Mouse (Mus musculus) C2C12 (cell line): Measurements from ENCODE around the gene Rsph6a. TPM values are rescaled to one million over a fixed set of nuclear protein-coding genes. Genes with fewer than 3 reads are reported as not detected.

ENCODE experiments used
- H3K27me3 ChIP-seq: one replicate; pipeline ENCODE4 v1.6.1; 2011; ENCODE audit not compliant: control insufficient read depth, insufficient read depth, insufficient read length
- H3K36me3 ChIP-seq: one replicate; pipeline ENCODE4 v1.6.1; 2011; ENCODE audit not compliant: control insufficient read depth, insufficient read depth
- H3K4me3 ChIP-seq: one replicate; pipeline ENCODE4 v1.5.1; 2011; ENCODE audit warnings: mild to moderate bottlenecking, control low read depth; ENCODE audit not compliant: poor library complexity, insufficient read depth, severe bottlenecking
- H3K79me2 ChIP-seq: one replicate; pipeline ENCODE4 v1.6.1; 2011; ENCODE audit not compliant: control insufficient read depth, insufficient read depth
- H3K79me3 ChIP-seq: one replicate; pipeline ENCODE4 v1.6.1; 2011; ENCODE audit warnings: low read depth, control low read depth
- H3ac ChIP-seq: one replicate; pipeline ENCODE3; 2011; ENCODE audit warnings: low read depth; ENCODE audit not compliant: control insufficient read depth, insufficient read length
- CEBPB ChIP-seq: IDR thresholded peaks from one replicate; pipeline ENCODE4 v1.6.1; 2011; ENCODE audit warnings: low read depth, mild to moderate bottlenecking, control low read depth, moderate library complexity
- CTCF ChIP-seq: IDR thresholded peaks from one replicate; pipeline ENCODE4 v1.5.1; 2011; ENCODE audit not compliant: control insufficient read depth, insufficient read depth, insufficient read length
- FOSL1 ChIP-seq: IDR thresholded peaks from one replicate; pipeline ENCODE4 v1.8.0; 2011; ENCODE audit warnings: mild to moderate bottlenecking, low read length; ENCODE audit not compliant: poor library complexity, insufficient read depth, severe bottlenecking
- MAX ChIP-seq: IDR thresholded peaks from one replicate; pipeline ENCODE4 v1.6.1; 2011; ENCODE audit warnings: mild to moderate bottlenecking, control low read depth
- MYOD1 ChIP-seq: IDR thresholded peaks from one replicate; pipeline ENCODE4 v1.6.1; 2011; ENCODE audit warnings: low read depth; ENCODE audit not compliant: control insufficient read depth, insufficient read length
- MYOG ChIP-seq: IDR thresholded peaks from one replicate; pipeline ENCODE4 v1.6.1; 2011; ENCODE audit not compliant: control insufficient read depth, insufficient read length; ENCODE audit errors: extremely low read depth
- USF1 ChIP-seq: IDR thresholded peaks from one replicate; pipeline ENCODE4 v1.6.1; 2011; ENCODE audit warnings: low read depth, mild to moderate bottlenecking, control low read depth, moderate library complexity
- polyA plus RNA-seq: library from polyadenylated mRNA; unstranded; fragments of >200 nt; fragmentation: generic; extraction: Trizol; gene quantifications from one replicate; pipeline ENCODE4 v1.2.1, GENCODE M21; 2012; ENCODE audit warnings: missing spikeins

Gene Rsph6a
- polyA plus RNA-seq, 1 experiment: 0.09 TPM

DNA sequence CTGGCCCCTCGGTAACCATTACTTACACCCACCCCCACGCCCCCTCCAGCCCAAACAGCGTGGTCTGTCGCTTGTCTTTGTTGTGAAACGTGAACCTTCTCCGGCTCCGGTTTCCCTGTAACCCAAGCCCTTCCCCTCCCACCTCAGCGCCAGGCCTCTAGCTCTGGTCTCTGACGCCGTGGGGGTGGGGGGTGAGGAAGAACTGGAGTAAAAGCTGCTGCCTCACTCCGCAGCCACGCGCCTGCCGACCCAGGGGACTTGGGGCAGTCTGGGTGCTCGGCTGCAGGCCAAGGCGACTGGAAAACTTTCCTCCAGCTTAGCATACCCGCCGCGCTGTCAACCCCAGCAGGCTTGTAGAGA lies 41.2 kb downstream of the Rsph6a start:
- Histone ChIP-seq H3K36me3 (peaks cover 9% of the 10 kb centered on the region), H3K79me2 (no peaks in the 10 kb centered on the region), H3K27me3 (no peaks in the 10 kb centered on the region), H3K79me3 (no peaks in the 10 kb centered on the region), H3K4me3 (peak overlapping the region; percentile 29), H3ac (no peak overlapping the region)
- TF ChIP-seq CTCF: no peak
- TF ChIP-seq CEBPB: no peak
- no peak for TF ChIP-seq USF1
- TF ChIP-seq FOSL1: no peak
- TF ChIP-seq MYOD1: no peak
- peak; percentile 73 for TF ChIP-seq MAX
- TF ChIP-seq MYOG: no peak

DNA sequence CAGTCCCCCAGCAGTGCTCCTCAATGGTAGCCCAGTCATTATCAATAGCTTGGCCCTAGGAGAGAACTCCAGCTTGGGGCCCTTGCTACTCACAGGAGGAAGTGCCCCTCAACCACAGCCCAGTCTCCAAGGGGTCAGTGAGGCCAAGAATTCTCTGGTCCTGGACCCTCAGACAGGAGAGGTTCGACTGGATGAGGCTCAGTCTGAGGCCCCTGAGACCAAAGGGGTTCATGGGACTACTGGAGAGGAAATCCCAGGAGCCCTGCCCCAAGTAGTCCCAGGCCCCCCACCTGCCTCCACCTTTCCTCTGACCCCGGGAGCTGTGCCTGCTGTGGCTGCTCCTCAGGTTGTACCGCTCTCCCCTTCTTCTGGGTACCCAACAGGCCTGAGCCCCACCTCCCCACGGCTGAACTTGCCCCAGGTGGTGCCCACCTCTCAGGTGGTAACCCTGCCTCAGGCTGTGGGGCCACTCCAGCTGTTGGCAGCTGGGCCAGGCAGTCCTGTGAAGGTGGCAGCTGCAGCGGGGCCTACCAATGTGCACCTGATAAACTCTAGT lies 42.0 kb downstream of the Rsph6a start:
- Histone ChIP-seq H3K79me2 (no peaks in the 10 kb centered on the region), H3K27me3 (no peaks in the 10 kb centered on the region), H3K79me3 (no peaks in the 10 kb centered on the region), H3K4me3 (no peak overlapping the region), H3ac (no peak overlapping the region), H3K36me3 (peaks cover 5% of the 10 kb centered on the region)
- TF ChIP-seq CTCF: no peak
- TF ChIP-seq MYOG: no peak
- TF ChIP-seq MYOD1: no peak
- no peak for TF ChIP-seq USF1
- no peak for TF ChIP-seq CEBPB
- TF ChIP-seq MAX: no peak
- TF ChIP-seq FOSL1: no peak

DNA sequence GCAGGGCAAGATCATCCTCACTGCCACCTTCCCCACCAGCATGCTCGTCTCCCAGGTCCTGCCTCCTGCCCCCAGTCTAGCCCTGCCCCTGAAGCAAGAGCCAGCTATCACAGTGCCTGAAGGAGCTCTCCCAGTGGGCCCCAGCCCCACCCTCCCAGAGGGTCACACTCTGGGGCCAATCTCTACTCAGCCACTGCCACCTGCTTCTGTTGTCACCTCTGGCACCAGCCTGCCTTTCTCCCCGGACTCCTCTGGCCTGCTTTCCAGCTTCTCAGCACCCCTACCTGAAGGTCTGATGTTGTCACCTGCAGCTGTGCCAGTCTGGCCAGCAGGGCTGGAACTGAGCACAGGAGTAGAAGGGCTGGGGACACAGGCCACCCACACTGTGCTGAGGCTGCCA lies 42.7 kb downstream of the Rsph6a start:
- Histone ChIP-seq H3K4me3 (no peak overlapping the region), H3K79me3 (no peaks in the 10 kb centered on the region), H3K79me2 (no peaks in the 10 kb centered on the region), H3K36me3 (peaks cover 5% of the 10 kb centered on the region), H3K27me3 (no peaks in the 10 kb centered on the region), H3ac (no peak overlapping the region)
- no peak for TF ChIP-seq MYOD1
- TF ChIP-seq FOSL1: no peak
- TF ChIP-seq CEBPB: no peak
- no peak for TF ChIP-seq MAX
- no peak for TF ChIP-seq CTCF
- TF ChIP-seq USF1: no peak

DNA sequence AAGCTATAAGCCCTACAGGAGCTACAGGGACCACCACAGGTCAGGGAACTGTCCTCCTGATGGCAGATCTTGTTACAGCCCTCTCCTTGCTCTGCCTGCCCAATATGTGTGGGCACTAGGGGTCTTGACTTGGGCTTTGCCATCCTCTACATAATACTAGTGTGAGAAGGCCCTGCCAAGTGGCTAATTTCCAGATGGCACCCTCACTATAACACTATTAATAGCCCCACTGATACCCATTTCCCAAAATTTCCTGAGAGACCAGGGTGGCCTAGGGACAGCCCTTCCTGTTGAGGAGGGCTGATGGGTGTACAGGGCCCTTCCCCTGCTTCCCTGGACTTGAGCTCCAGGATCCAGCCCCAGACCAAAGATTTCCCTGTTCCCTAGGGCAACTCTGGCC lies 43.4 kb downstream of the Rsph6a start:
- TF ChIP-seq USF1 (no peak), CEBPB (no peak), CTCF (no peak), MYOD1 (no peak), MYOG (no peak), FOSL1 (no peak), MAX (no peak)
- no peaks in the 10 kb centered on the region for H3K79me2 ChIP-seq
- peaks cover 5% of the 10 kb centered on the region for H3K36me3 ChIP-seq
- no peak overlapping the region for H3K4me3 ChIP-seq
- H3ac ChIP-seq: no peak overlapping the region
- H3K27me3 ChIP-seq: no peaks in the 10 kb centered on the region
- H3K79me3 ChIP-seq: no peaks in the 10 kb centered on the region

DNA sequence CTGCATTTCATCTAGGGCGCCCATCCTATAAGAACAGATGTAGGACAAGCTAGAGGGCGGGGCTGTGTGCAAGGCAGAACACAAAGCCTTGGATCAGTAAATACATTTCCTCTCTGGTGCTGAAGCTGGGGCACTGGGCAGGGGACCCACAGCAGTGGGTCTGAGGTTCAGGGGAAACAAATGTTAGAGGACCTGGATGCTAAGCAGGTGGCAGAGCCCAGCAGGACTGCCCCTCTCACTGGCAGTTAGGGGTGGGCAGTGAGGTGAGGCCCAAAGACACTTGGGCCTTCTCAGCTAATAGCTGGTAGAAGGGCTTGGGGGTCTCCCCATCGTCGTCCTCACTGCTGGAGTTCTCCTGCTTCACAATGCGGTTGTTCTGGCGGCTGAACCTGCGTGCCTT lies 44.3 kb downstream of the Rsph6a start:
- H3K4me3 ChIP-seq: no peak overlapping the region
- no peaks in the 10 kb centered on the region for H3K36me3 ChIP-seq
- TF ChIP-seq USF1: no peak
- no peak for TF ChIP-seq MYOD1
- no peak for TF ChIP-seq CTCF
- TF ChIP-seq CEBPB: no peak
- no peak for TF ChIP-seq FOSL1
- TF ChIP-seq MAX: no peak
- no peak for TF ChIP-seq MYOG
- no peak overlapping the region for H3ac ChIP-seq
- no peaks in the 10 kb centered on the region for H3K27me3 ChIP-seq
- H3K79me3 ChIP-seq: no peaks in the 10 kb centered on the region
- no peaks in the 10 kb centered on the region for H3K79me2 ChIP-seq

DNA sequence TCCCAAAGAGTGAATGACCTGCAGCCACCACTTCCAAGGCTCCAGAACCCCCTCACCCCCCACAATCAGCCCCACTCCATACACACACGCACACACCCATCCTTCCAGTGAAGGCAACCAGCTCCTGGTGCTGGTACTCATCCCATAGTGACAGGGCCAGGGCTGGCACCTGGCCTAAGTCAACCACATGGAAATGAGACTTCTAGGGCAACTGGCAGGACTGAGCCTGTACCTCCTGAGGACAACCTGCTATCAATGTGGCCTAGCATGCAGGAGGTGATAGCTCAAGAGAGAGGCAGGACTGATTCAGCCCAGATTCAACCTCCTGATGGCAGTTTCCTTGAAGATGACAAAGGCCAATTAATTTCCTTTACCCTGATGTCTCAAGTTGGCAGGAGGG lies 45.8 kb downstream of the Rsph6a start:
- Histone ChIP-seq H3K4me3 (no peak overlapping the region), H3K27me3 (peaks cover 4% of the 10 kb centered on the region), H3ac (no peak overlapping the region), H3K79me2 (no peaks in the 10 kb centered on the region), H3K79me3 (no peaks in the 10 kb centered on the region), H3K36me3 (no peaks in the 10 kb centered on the region)
- no peak for TF ChIP-seq CTCF
- TF ChIP-seq MYOG: no peak
- TF ChIP-seq MYOD1: no peak
- no peak for TF ChIP-seq FOSL1
- no peak for TF ChIP-seq MAX
- TF ChIP-seq CEBPB: no peak
- TF ChIP-seq USF1: no peak
